Mouse (Mus musculus): ENCODE results near the gene Ccl22. TPM values are rescaled to one million over a fixed set of nuclear protein-coding genes. Genes with fewer than 3 reads are reported as not detected.

The Ccl22 gene
- not detected for polyA plus RNA-seq (2017; shearing (Covaris generic))

GRCm38 (mm10) chr8:94745476-94746184, at the start of gene Ccl22:
Gene Ccl22, plus strand, starts transcription at chr8:94745590.

GRCm38 (mm10) chr8:94695994-94696384, 49.4 kb upstream of the Ccl22 start, which contains the start of gene Pllp:
Gene Pllp, minus strand, starts transcription at chr8:94696278.

GRCm38 (mm10) chr8:94771941-94772670, 26.7 kb downstream of the Ccl22 start, which contains the start of gene Cx3cl1:
Gene Cx3cl1, plus strand, starts transcription at chr8:94772009.

Other genes starting within 250 kb of the Ccl22 start
- not detected for gene Cpne2, start 212.6 kb upstream of the Ccl22 start, polyA plus RNA-seq (2017; shearing (Covaris generic))
- 77.4 TPM for gene Rspry1, start 143.7 kb upstream of the Ccl22 start, polyA plus RNA-seq (2017; shearing (Covaris generic))
- gene Fam192a, start 143.6 kb upstream of the Ccl22 start, polyA plus RNA-seq (2017; shearing (Covaris generic)) = 94.1 TPM
- gene Arl2bp, start 79.0 kb upstream of the Ccl22 start, polyA plus RNA-seq (2017; shearing (Covaris generic)) = 26.9 TPM
- gene Pllp, start 49.3 kb upstream of the Ccl22 start, polyA plus RNA-seq (2017; shearing (Covaris generic)) = 0.35 TPM
- gene Cx3cl1, start 26.4 kb downstream of the Ccl22 start, polyA plus RNA-seq (2017; shearing (Covaris generic)) = 0.37 TPM
- not detected for gene Ccl17, start 64.9 kb downstream of the Ccl22 start, polyA plus RNA-seq (2017; shearing (Covaris generic))
- gene Coq9, start 92.7 kb downstream of the Ccl22 start, polyA plus RNA-seq (2017; shearing (Covaris generic)) = 72.7 TPM
- 104 TPM for gene Ciapin1, start 92.8 kb downstream of the Ccl22 start, polyA plus RNA-seq (2017; shearing (Covaris generic))
- gene Polr2c, start 111.9 kb downstream of the Ccl22 start, polyA plus RNA-seq (2017; shearing (Covaris generic)) = 127 TPM
- 2.8 TPM for gene Dok4, start 130.7 kb downstream of the Ccl22 start, polyA plus RNA-seq (2017; shearing (Covaris generic))
- gene Ccdc102a, start 172.5 kb downstream of the Ccl22 start, polyA plus RNA-seq (2017; shearing (Covaris generic)) = 0.11 TPM
- 2.6 TPM for gene Adgrg5, start 178.1 kb downstream of the Ccl22 start, polyA plus RNA-seq (2017; shearing (Covaris generic))
- gene Adgrg1, start 229.2 kb downstream of the Ccl22 start, polyA plus RNA-seq (2017; shearing (Covaris generic)) = 3.2 TPM

Measured in CD4-positive, CD25-positive, alpha-beta regulatory T cell, adult 9 weeks (primary cell).